Mouse (Mus musculus) spleen, postnatal 14 days (tissue): ENCODE data around the gene Itpr1.

Experiments
- DNase-seq, 2 experiments: peaks; one replicate each; pipeline ENCODE4 v3.0.0; 2021 to 2022; ENCODE audit warnings: low spot score in 2 of 2

Gene Itpr1

GRCm38 (mm10) chr6:108397956-108398355 is 185.1 kb downstream of the Itpr1 start:
- no peak for DNase-seq

- DNase-seq, result no peak
These were observed 188.6 kb downstream of the Itpr1 start for GRCm38 (mm10) chr6:108401412-108401955.

GRCm38 (mm10) chr6:108404736-108405135 is 191.8 kb downstream of the Itpr1 start:
- no peak for DNase-seq

- peak in 1 of 2 experiments; percentile 13 for DNase-seq
These were observed 195.2 kb downstream of the Itpr1 start for GRCm38 (mm10) chr6:108408053-108408452.

- no peak for DNase-seq
These were observed 195.8 kb downstream of the Itpr1 start for GRCm38 (mm10) chr6:108408726-108409125.

GRCm38 (mm10) chr6:108410771-108411170 is 197.9 kb downstream of the Itpr1 start:
- DNase-seq, result no peak

- no peak for DNase-seq
These were observed 198.3 kb downstream of the Itpr1 start for GRCm38 (mm10) chr6:108411201-108411600.

GRCm38 (mm10) chr6:108413006-108413405 is 200.1 kb downstream of the Itpr1 start:
- no peak for DNase-seq

GRCm38 (mm10) chr6:108413593-108413992 is 200.7 kb downstream of the Itpr1 start:
- no peak for DNase-seq

- no peak for DNase-seq
These were observed 203.0 kb downstream of the Itpr1 start for GRCm38 (mm10) chr6:108415847-108416246.

GRCm38 (mm10) chr6:108417508-108417907 is 204.6 kb downstream of the Itpr1 start:
- peak in 1 of 2 experiments; percentile 19 for DNase-seq

GRCm38 (mm10) chr6:108418218-108418617 is 205.3 kb downstream of the Itpr1 start:
- no peak for DNase-seq

- DNase-seq, result no peak
These were observed 212.1 kb downstream of the Itpr1 start for GRCm38 (mm10) chr6:108424749-108425584.

- DNase-seq, result peak in 1 of 2 experiments; percentile 27
These were observed 213.9 kb downstream of the Itpr1 start for GRCm38 (mm10) chr6:108426789-108427188.

GRCm38 (mm10) chr6:108428383-108428782 is 215.5 kb downstream of the Itpr1 start:
- DNase-seq, result no peak

- DNase-seq, result no peak
These were observed 217.1 kb downstream of the Itpr1 start for GRCm38 (mm10) chr6:108429950-108430349.

- no peak for DNase-seq
These were observed 218.3 kb downstream of the Itpr1 start for GRCm38 (mm10) chr6:108431193-108431592.

GRCm38 (mm10) chr6:108432836-108433235 is 219.9 kb downstream of the Itpr1 start:
- no peak for DNase-seq

GRCm38 (mm10) chr6:108434816-108435215 is 221.9 kb downstream of the Itpr1 start:
- DNase-seq, result no peak

GRCm38 (mm10) chr6:108435467-108435866 is 222.6 kb downstream of the Itpr1 start:
- DNase-seq, result no peak

GRCm38 (mm10) chr6:108436608-108437007 is 223.7 kb downstream of the Itpr1 start:
- DNase-seq, result no peak

GRCm38 (mm10) chr6:108441290-108441689 is 228.4 kb downstream of the Itpr1 start:
- DNase-seq, result no peak

- DNase-seq, result no peak
These were observed 229.4 kb downstream of the Itpr1 start for GRCm38 (mm10) chr6:108442291-108442690.
